Mouse (Mus musculus) thymus, postnatal 4 days (tissue): Measurements from ENCODE around the gene Tlr7.

Experiments used
- DNase-seq: peaks from one replicate; pipeline ENCODE4 v3.0.0; 2021

Gene Tlr7

DNA sequence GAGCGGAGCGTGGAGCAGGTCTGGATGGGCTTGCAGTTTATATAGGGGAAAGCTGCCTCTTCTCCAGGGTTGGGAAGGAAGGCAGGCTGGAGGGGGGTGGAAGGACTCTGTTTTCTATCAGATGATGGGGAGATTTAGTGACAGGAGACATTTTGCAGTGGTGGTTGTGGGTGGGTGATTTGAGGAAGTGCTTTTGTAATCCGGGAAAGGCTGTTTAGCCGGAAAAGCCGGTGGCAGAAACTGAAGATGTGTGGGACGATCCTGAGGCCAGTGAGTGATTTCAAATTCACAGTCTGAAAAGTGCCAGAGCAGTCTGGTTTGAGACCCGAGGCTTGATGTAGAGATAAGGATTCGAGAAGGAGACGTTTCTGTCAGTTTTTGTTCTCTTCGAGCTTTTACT, 53.8 kb downstream of the Tlr7 start:
- DNase-seq, result peak; percentile 6

GRCm38 (mm10) chrX:167264086-167264485, 66.3 kb downstream of the Tlr7 start, which contains the start of gene Tlr8:
Tlr8 (minus strand) TSS chrX:167264329.
- no peak for DNase-seq

DNA sequence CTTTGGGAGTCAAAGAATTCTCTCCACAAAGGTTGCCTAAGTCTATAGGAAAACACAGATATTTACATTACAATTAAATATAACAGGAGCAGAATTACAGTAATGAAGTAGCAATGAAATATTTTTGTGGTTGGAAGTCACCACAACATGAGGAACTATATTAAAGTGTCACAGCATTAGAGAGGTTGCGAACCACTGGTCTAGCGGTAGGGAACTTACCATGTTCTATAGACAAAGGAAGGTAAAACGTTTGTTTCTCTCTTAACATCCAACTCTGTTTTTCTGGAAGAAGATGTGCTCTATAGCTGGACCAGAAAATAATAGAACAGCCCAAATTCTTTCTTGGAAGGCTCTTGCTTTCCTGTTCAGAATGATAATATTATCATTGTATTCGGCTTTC, 66.8 kb downstream of the Tlr7 start:
- DNase-seq, result no peak
